ENCODE assay signal across 20 mouse cellular contexts in genomic region chr6:100848682-100849375, GRCm38 (mm10). TPM values are rescaled to one million over a fixed set of nuclear protein-coding genes. Genes with fewer than 3 reads are reported as not detected.
A peak's percentile ranks its signal among the peaks of the same experiment; 100 is the strongest.
DNase-seq lines count a peak whose midpoint lies in the region; TF ChIP-seq lines count a peak whose summit lies in the region.
"Had no signal": no experiment of that assay in that cellular context is flagged by ENCODE, and none has a peak within 500 bp of the region (broad histone marks: within the 10 kb centered on the region; RNA-seq: fewer than 3 reads in every experiment).

No protein-coding gene starts in this region.

- H3K27ac ChIP-seq in testis, adult 2 months (ENCODE audit: control insufficient read depth, insufficient read depth, low read depth, low read length) = no peak overlapping the region
- H3K27ac ChIP-seq: embryonic facial prominence, embryonic 12.5 days; hindbrain, embryonic 10.5 days; hindbrain, postnatal 0 days; liver, embryonic 13.5 days; midbrain, embryonic 12.5 days had no signal

- peak; percentile 36 for DNase-seq in gastrocnemius, adult 18-20 months (ENCODE audit: low spot score)
- DNase-seq in gastrocnemius, postnatal 4 days (ENCODE audit: low spot score in 2 of 2) = no peak
- DNase-seq in testis, postnatal 14 days (ENCODE audit: low spot score) = no peak
- peak; percentile 54 for DNase-seq in gonadal fat pad, adult 2 months (ENCODE audit: low read depth)
- DNase-seq in cerebellum, postnatal 14 days = no peak
- DNase-seq in right cerebral cortex, postnatal 10 days (ENCODE audit: low spot score in 2 of 2) = no peak
- DNase-seq: adrenal gland, postnatal 25 days; B cell, adult 2 months; cerebellum, adult 9-11 months; kidney, adult 9 months; kidney, postnatal 4 days; liver, embryonic 13.5 days; thymus, adult 2 months had no signal

- H3K36me3 ChIP-seq in testis, adult 2 months (ENCODE audit: control insufficient read depth, insufficient read depth, low read length) = 0 out of 2 replicates have a peak, but pooled peaks cover 2% of the 10 kb centered on the region

- no peak for TF ChIP-seq POLR2A in testis, adult 2 months (IDR thresholded peaks at IDR 0.05; ENCODE audit: control insufficient read depth, low read depth, low read length)

- no peaks in the 10 kb centered on the region for H3K27me3 ChIP-seq in testis, adult 2 months (ENCODE audit: control insufficient read depth, insufficient read depth, low read length)
- H3K27me3 ChIP-seq: embryonic facial prominence, embryonic 12.5 days; liver, embryonic 13.5 days; midbrain, embryonic 12.5 days had no signal

- H3K4me3 ChIP-seq in testis, adult 2 months (ENCODE audit: control insufficient read depth, low read depth, low read length) = peak overlapping the region; percentile 49
- H3K4me3 ChIP-seq: embryonic facial prominence, embryonic 12.5 days; erythroblast, embryonic 14.5 days; hindbrain, embryonic 10.5 days; liver, embryonic 13.5 days; midbrain, embryonic 12.5 days; myocyte had no signal

- peaks cover 2% of the 10 kb centered on the region; the same call in 1 of the 2 replicates for H3K4me1 ChIP-seq in testis, adult 2 months (ENCODE audit: control insufficient read depth, insufficient read depth, low read length)
- H3K4me1 ChIP-seq: embryonic facial prominence, embryonic 12.5 days; hindbrain, embryonic 10.5 days; midbrain, embryonic 12.5 days had no signal

- TF ChIP-seq CTCF in testis, adult 2 months (IDR thresholded peaks at IDR 0.05; ENCODE audit: control insufficient read depth, insufficient read depth, insufficient replicate concordance, low read depth, low read length) = no peak

RNA-seq across cellular contexts. Expression of gene Ppp4r2, which starts 15.4 kb away (rescaled TPM):
- 10 to 100 TPM; 58.6 to 64.4 TPM for total RNA-seq in gastrocnemius, adult 18-20 months (2021)
- 10 to 100 TPM; 71.7 to 79.0 TPM for total RNA-seq in gastrocnemius, postnatal 4 days (2021)
- polyA plus RNA-seq in testis, adult 2 months (2012; rRNA removed) = 38.9 and 43.6 TPM in 2 replicates
- polyA plus RNA-seq in gonadal fat pad, adult 2 months (2012; rRNA removed) = 19.2 and 23.3 TPM in 2 replicates

Comparison
In these comparisons a context has a peak if more than half of its experiments do, and no peak if none do; other contexts are left out.
1. DNase-seq: peak in gastrocnemius, adult 18-20 months (single experiment) and gonadal fat pad, adult 2 months (single experiment); none in gastrocnemius, postnatal 4 days (0 of 2), testis, postnatal 14 days (single experiment), cerebellum, postnatal 14 days (0 of 2) and right cerebral cortex, postnatal 10 days (0 of 2).